Mouse (Mus musculus) kidney, postnatal 25 days (tissue): ENCODE data around the gene Acot6.

Source experiments
- DNase-seq, 2 experiments: peaks; one replicate each; pipeline ENCODE4 v3.0.0; 2021; ENCODE audit warnings: mixed read lengths in 2 of 2

Gene Acot6

DNA sequence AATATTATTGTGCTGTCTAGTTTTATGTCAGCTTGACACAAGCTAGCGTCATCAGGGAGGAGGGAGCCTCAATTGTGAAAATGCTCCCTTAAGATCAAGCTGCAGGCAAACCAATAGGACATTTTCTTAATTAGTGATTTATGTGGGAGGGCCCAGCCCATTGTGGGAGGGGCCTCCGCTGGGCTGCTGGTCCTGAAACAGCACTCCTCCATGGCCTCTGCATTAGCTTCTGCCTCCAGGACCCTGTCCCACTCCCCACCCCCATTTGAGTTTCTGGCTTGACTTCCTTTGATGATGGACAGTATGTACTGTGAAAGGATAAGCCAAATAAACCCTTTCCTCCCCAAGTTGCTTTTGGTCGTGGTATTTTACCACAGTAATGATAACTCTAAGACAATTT, 6.6 kb downstream of the Acot6 start:
- DNase-seq = no peak

GRCm38 (mm10) chr12:84107692-84108091, 7.2 kb downstream of the Acot6 start:
- DNase-seq = no peak

GRCm38 (mm10) chr12:84109924-84110323, 9.5 kb downstream of the Acot6 start:
- DNase-seq = no peak

- no peak for DNase-seq
Observed at GRCm38 (mm10) chr12:84110814-84111213, 10.4 kb downstream of the Acot6 start.

DNA sequence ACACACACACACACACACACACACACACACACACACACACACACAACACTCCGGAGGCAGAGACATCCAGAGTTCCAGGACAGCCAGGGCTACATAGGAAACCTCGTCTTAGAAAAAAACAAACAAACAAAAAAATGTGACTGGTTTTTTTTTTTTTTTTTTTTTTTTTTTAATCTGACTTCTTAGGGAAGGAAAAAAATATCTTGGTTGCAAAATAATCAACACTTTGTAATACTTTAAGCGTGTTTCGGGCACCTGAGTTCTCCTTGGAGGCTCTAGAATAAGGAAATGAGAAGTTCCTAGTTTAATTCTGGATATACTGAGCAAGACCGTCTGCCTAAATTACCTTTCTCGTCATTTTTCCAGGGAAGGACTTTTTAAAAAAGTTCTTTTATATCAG, 13.2 kb downstream of the Acot6 start:
- DNase-seq = no peak

- peak; percentile 93 to 96 for DNase-seq
Observed at GRCm38 (mm10) chr12:84114153-84114994, 13.9 kb downstream of the Acot6 start, which contains the start of gene Dnal1. Gene Dnal1 (plus strand): TSS chr12:84114366.

DNA sequence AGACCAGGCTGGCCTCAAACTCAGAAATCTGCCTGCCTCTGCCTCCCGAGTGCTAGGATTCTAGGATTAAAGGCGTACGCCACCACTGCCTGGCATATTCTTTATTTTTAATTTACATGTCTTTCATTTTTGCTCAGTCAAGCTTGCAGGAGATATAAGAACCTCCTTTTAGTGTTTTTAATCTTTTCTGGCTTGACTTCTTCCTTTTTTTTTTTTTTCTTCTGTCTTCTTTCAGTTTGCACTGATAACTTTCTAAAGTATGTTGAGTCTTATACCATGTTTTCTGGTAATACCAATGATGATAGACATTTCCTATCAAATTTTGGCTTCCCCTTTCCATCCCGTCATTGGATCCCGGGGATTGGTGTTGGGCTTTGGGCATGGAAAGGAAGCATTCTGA, 19.1 kb downstream of the Acot6 start:
- no peak for DNase-seq

- no peak for DNase-seq
Observed at GRCm38 (mm10) chr12:84125892-84126291, 25.4 kb downstream of the Acot6 start.

DNA sequence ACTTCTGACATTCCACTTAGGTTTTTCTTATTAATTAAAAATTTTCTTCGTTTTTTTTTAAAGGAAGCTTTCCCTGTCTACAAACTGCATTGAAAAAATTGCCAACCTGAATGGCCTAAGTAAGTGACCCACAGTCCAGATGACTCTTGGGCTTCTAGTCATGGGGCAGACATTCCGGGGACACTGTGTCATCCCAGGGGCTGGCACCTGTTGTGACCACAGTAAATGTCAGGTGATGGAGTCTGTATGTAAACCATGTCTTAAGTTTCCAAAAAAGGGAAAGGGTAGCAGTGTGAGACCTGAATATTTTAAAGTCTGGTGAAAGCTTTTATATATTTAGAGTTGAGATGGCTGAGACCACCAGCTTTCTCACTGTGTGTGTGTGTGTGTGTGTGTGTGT, 26.4 kb downstream of the Acot6 start:
- no peak for DNase-seq

- DNase-seq = no peak
Observed at GRCm38 (mm10) chr12:84128576-84128975, 28.1 kb downstream of the Acot6 start.

GRCm38 (mm10) chr12:84129931-84130330, 29.5 kb downstream of the Acot6 start:
- no peak for DNase-seq

DNA sequence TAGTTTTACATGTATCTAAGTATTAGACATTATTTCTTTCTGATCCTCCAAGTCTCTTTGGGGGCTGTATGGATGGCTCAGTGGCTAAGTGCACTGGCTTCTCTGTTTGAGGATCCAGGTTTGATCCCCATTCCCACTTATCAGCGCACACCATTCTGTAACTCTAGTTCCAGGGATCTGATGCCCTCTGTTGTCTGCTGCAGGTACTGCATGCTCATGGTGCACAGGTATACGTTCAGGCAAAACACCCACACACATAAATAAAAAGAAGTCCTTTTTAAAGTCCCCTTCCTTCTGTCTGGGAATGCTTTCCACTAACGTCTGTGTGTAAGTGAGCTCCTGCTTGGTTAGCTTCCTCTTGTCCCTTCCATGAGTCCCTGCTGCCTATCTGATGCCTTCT, 31.8 kb downstream of the Acot6 start:
- DNase-seq = peak in 1 of 2 experiments; percentile 70

DNA sequence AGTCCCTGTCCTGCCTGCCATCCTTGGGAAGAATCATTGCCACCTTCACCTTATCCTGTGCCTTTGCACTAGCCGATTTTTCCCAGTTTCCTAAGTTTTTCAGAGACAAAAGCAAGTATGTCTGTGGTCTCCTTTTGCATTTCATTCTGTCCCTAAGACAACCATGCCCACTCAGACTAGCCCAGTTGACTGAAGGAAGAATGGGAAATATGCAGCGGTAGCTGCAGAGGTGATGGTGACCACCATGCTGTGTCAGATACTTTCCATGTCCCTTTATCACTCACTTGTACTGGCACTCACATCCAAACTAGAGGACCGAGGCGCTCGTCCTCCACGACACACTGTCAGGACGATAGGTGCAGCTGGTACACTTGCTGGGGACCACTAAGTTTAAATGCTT, 36.7 kb downstream of the Acot6 start:
- no peak for DNase-seq

GRCm38 (mm10) chr12:84140135-84140534, 39.7 kb downstream of the Acot6 start:
- no peak for DNase-seq

DNA sequence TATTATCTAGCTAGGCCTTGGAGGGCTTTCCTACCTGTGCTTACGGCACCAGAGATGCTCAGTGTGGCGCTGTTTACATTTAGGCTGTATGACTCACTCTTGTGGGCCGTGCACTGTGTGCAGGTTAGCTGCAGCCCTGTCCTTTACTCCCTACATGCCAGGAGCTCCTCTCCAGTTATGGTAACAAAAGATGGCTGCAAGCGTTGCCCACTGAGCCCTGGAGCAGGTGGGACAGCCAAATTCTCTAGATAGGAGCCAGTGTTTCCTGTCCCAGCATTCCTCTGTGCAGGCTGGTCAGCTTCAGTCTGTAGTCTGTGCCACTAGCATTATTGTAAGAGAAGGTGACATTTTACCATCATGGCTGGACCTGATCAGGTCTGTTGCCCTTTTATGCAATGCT, 40.8 kb downstream of the Acot6 start:
- DNase-seq = no peak

GRCm38 (mm10) chr12:84142281-84143050, 42.0 kb downstream of the Acot6 start:
- DNase-seq = peak in 1 of 2 experiments; percentile 24

DNA sequence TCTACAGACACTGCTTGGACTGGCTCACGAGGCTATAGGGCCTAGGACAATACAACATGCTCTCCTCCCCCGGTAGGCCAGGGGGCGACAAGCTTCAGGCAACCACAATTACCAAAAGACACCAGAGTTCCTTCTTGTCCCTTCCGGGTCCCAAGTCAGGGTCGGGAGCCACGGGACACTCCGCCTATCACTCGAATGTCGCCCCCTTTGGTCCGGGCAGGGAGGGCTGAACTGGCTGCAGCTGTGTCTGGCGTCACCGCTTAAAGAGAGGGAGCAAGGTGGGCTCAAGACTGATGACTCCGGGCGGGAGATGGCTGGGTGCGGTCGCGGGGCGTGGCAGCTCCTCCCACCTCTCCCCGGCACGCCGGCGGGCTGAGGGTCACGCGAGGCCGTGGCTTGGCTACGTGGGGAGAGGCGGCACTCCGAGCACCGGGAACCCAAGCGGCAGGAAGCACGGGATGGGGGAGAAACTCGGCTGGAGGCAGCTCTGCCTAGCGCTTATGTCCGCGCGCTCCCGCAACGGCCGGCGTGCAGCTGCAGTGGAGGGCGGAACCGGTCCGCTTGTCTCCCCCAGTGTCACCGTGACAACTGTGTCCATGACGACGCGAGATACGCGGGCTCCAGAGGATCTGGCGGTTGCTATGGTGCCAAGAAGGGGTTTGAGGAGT, 47.6 kb downstream of the Acot6 start, which contains the start of gene Pnma1:
Gene Pnma1 (minus strand): TSS at position 536 of the 668 bp plus-strand sequence.
- DNase-seq = peak; percentile 61 to 69

DNA sequence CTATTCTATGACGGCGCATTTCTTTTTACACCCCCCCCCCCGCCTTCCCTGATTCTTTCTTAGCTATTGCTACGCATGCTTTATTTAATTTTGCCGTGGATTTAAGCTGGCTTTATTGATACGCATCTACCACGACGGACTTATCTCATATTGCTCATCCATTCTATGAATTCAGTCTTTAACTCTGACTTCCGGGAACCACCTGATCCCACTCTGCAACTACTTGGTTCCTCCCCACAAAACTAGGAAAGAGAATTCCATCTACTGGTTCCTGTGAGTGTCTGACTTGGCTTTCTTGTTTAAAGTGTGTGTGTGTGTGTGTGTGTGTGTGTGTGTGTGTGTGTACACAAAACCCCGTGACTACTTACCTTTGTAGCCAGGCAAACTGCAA, 48.2 kb downstream of the Acot6 start:
- DNase-seq = no peak

DNA sequence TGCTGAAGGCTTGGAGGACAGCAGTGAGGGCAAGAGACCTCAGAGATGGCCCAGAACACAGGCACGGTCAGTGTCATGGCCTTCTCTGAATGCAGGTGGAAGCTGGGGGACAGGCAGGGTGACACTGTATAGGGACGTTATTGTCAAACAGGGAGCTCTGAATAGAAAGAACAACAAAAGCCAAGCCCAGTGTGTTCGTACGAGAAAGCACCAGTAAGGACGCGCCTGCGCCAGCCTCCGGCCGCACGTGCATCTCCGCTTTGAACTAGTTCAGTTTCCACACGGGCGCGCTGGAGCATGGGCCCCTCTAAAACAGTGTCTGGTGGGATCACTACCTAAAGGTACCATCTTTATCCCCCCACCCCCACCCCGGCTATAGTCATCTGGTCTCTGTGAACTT, 49.5 kb downstream of the Acot6 start:
- no peak for DNase-seq

- DNase-seq = no peak
Observed at GRCm38 (mm10) chr12:84150976-84151375, 50.5 kb downstream of the Acot6 start.

GRCm38 (mm10) chr12:84151911-84152310, 51.5 kb downstream of the Acot6 start:
- DNase-seq = no peak

- no peak for DNase-seq
Observed at GRCm38 (mm10) chr12:84152352-84153190, 52.1 kb downstream of the Acot6 start.
